In genomic region chr17:4996814-4997549, GRCm38 (mm10) we compare ENCODE assay signal across 7 mouse cellular contexts. TPM values are rescaled to one million over a fixed set of nuclear protein-coding genes. Genes with fewer than 3 reads are reported as not detected.
DNase-seq lines count a peak whose midpoint lies in the region; ATAC-seq and TF ChIP-seq lines count a peak whose summit lies in the region.

No protein-coding gene starts in this region.

- H3K4me1 ChIP-seq in testis, adult 2 months (ENCODE audit: control insufficient read depth, insufficient read depth, low read length) = peaks cover 6% of the 10 kb centered on the region
- peaks cover 16% of the 10 kb centered on the region for H3K4me1 ChIP-seq in brown adipose tissue, adult 24 weeks (ENCODE audit: control insufficient read depth, insufficient read depth, insufficient read length, low read length)
- peaks cover 46% of the 10 kb centered on the region for H3K4me1 ChIP-seq in forebrain, embryonic 15.5 days
- peaks cover 24% of the 10 kb centered on the region for H3K4me1 ChIP-seq in kidney, embryonic 14.5 days (ENCODE audit: control insufficient read depth, insufficient read depth, low read length)
- peaks cover 16% of the 10 kb centered on the region for H3K4me1 ChIP-seq in stomach, embryonic 15.5 days

- H3K4me3 ChIP-seq in testis, adult 2 months (ENCODE audit: control insufficient read depth, low read depth, low read length) = peak overlapping the region; percentile 75
- H3K4me3 ChIP-seq in brown adipose tissue, adult 24 weeks (ENCODE audit: insufficient read depth, low read depth, low read length) = peak overlapping the region; percentile 79
- peak overlapping the region; percentile 96 for H3K4me3 ChIP-seq in forebrain, embryonic 15.5 days
- H3K4me3 ChIP-seq in kidney, embryonic 14.5 days (ENCODE audit: low read length) = peak overlapping the region; percentile 86
- peak overlapping the region; percentile 90 for H3K4me3 ChIP-seq in stomach, embryonic 15.5 days (replicated peaks)

- no peaks in the 10 kb centered on the region for H3K36me3 ChIP-seq in testis, adult 2 months (ENCODE audit: control insufficient read depth, insufficient read depth, low read length)
- no peaks in the 10 kb centered on the region for H3K36me3 ChIP-seq in forebrain, embryonic 15.5 days
- H3K36me3 ChIP-seq in kidney, embryonic 14.5 days (ENCODE audit: control insufficient read depth, insufficient read depth, low read length) = no peaks in the 10 kb centered on the region
- H3K36me3 ChIP-seq in stomach, embryonic 15.5 days = no peaks in the 10 kb centered on the region

- peak overlapping the region; percentile 100 for H3K9ac ChIP-seq in forebrain, embryonic 15.5 days (replicated peaks)
- H3K9ac ChIP-seq in kidney, embryonic 14.5 days (ENCODE audit: low read depth, low read length) = peak overlapping the region; percentile 99
- H3K9ac ChIP-seq in stomach, embryonic 15.5 days = peak overlapping the region; percentile 96

- ATAC-seq in forebrain, embryonic 15.5 days (replicated peaks) = no peak
- ATAC-seq in kidney, embryonic 14.5 days (ENCODE audit: low FRiP score, low TSS enrichment) = no peak
- no peak for ATAC-seq in stomach, embryonic 15.5 days (ENCODE audit: insufficient read depth, low FRiP score, low read depth)

- no peak for TF ChIP-seq POLR2A in testis, adult 2 months (IDR thresholded peaks at IDR 0.05; ENCODE audit: control insufficient read depth, low read depth, low read length)

- no peak for TF ChIP-seq CTCF in testis, adult 2 months (IDR thresholded peaks at IDR 0.05; ENCODE audit: control insufficient read depth, insufficient read depth, insufficient replicate concordance, low read depth, low read length)

- 0 out of 2 replicates have a peak, but pooled peaks cover 2% of the 10 kb centered on the region for H3K27me3 ChIP-seq in testis, adult 2 months (ENCODE audit: control insufficient read depth, insufficient read depth, low read length)
- H3K27me3 ChIP-seq in forebrain, embryonic 15.5 days = no peaks in the 10 kb centered on the region
- no peaks in the 10 kb centered on the region for H3K27me3 ChIP-seq in kidney, embryonic 14.5 days (ENCODE audit: control insufficient read depth, insufficient read depth, low read length)
- H3K27me3 ChIP-seq in stomach, embryonic 15.5 days (replicated peaks) = no peaks in the 10 kb centered on the region

- peak overlapping the region; percentile 60 for H3K4me2 ChIP-seq in forebrain, embryonic 15.5 days (replicated peaks)
- peak overlapping the region; percentile 56 for H3K4me2 ChIP-seq in kidney, embryonic 14.5 days (replicated peaks; ENCODE audit: low read depth, low read length)
- H3K4me2 ChIP-seq in stomach, embryonic 15.5 days = peak overlapping the region; percentile 68

- no peak overlapping the region; the same call in 1 of the 2 replicates for H3K27ac ChIP-seq in testis, adult 2 months (ENCODE audit: control insufficient read depth, insufficient read depth, low read depth, low read length)
- H3K27ac ChIP-seq in brown adipose tissue, adult 24 weeks (replicated peaks; ENCODE audit: low read depth, low read length) = peak overlapping the region; percentile 64
- H3K27ac ChIP-seq in forebrain, embryonic 15.5 days (replicated peaks) = peak overlapping the region; percentile 100
- peak overlapping the region; percentile 100 for H3K27ac ChIP-seq in kidney, embryonic 14.5 days (ENCODE audit: low read depth, low read length)
- H3K27ac ChIP-seq in stomach, embryonic 15.5 days = peak overlapping the region; percentile 100

- under 1% methylated on average over 20 of the region's 20 CpGs for WGBS in forebrain, embryonic 15.5 days
- WGBS in kidney, embryonic 14.5 days = under 1% methylated on average over 20 of the region's 20 CpGs
- under 1% methylated on average over 20 of the region's 20 CpGs for WGBS in stomach, embryonic 15.5 days

- no peak for DNase-seq in testis, postnatal 14 days (ENCODE audit: low spot score)
- peak; percentile 68 for DNase-seq in lung, postnatal 25 days (ENCODE audit: low spot score)

- H3K9me3 ChIP-seq in forebrain, embryonic 15.5 days = no peaks in the 10 kb centered on the region
- no peaks in the 10 kb centered on the region for H3K9me3 ChIP-seq in kidney, embryonic 14.5 days (ENCODE audit: control insufficient read depth, low read length)
- H3K9me3 ChIP-seq in stomach, embryonic 15.5 days = no peaks in the 10 kb centered on the region

RNA-seq across cellular contexts. Expression of gene Arid1b, which starts 2.9 kb away (rescaled TPM):
- polyA plus RNA-seq in testis, adult 2 months (2012; rRNA removed) = 5.2 and 5.7 TPM in 2 replicates
- polyA plus RNA-seq in brown adipose tissue, adult 24 weeks (2012; ENCODE audit: insufficient read depth, insufficient read length, missing spikeins) = 11.1 and 13.9 TPM in 2 replicates
- polyA plus RNA-seq in forebrain, embryonic 15.5 days (2015; fragmentation: Nextera tagmentation; extraction: Ambion mirVana) = 14.8 TPM in 2 replicates
- 17.1 and 19.2 TPM in 2 replicates for polyA plus RNA-seq in kidney, embryonic 14.5 days (2014; fragmentation: Nextera tagmentation; extraction: Ambion mirVana)
- polyA plus RNA-seq in stomach, embryonic 15.5 days (2015; fragmentation: Nextera tagmentation; extraction: Ambion mirVana) = 11.2 and 11.4 TPM in 2 replicates
